ENCODE assay signal across 8 mouse cellular contexts in genomic region chr16:91547974-91548373, GRCm38 (mm10). TPM values are rescaled to one million over a fixed set of nuclear protein-coding genes. Genes with fewer than 3 reads are reported as not detected.
DNase-seq lines count a peak whose midpoint lies in the region; ATAC-seq lines count a peak whose summit lies in the region.

No protein-coding gene starts in this region.

- intact Hi-C loops in left cerebral cortex, postnatal 4 days (cut with DNase I) = no loop called here

- H3K4me2 ChIP-seq in kidney, embryonic 16.5 days (replicated peaks; ENCODE audit: low read depth, low read length) = peak overlapping the region; percentile 79
- peak overlapping the region; percentile 76 for H3K4me2 ChIP-seq in hindbrain, embryonic 16.5 days (ENCODE audit: low read length)
- H3K4me2 ChIP-seq in midbrain, embryonic 12.5 days (replicated peaks) = peak overlapping the region; percentile 93

- no peaks in the 10 kb centered on the region for H3K27me3 ChIP-seq in kidney, embryonic 16.5 days (ENCODE audit: insufficient read depth, low read length)
- H3K27me3 ChIP-seq in hindbrain, embryonic 16.5 days (replicated peaks; ENCODE audit: control insufficient read depth, insufficient read depth, low read length) = no peaks in the 10 kb centered on the region
- H3K27me3 ChIP-seq in midbrain, embryonic 12.5 days = peaks cover 19% of the 10 kb centered on the region

- peak overlapping the region; percentile 94 for H3K9ac ChIP-seq in kidney, embryonic 16.5 days (replicated peaks; ENCODE audit: low read length)
- H3K9ac ChIP-seq in hindbrain, embryonic 16.5 days (ENCODE audit: low read depth, low read length) = peak overlapping the region; percentile 98; the same call in 1 of the 2 replicates
- H3K9ac ChIP-seq in midbrain, embryonic 12.5 days (replicated peaks) = peak overlapping the region; percentile 98; the same call in 1 of the 2 replicates

- DNase-seq in kidney, postnatal 25 days = no peak
- DNase-seq in left cerebral cortex, postnatal 4 days = no peak
- no peak for DNase-seq in frontal cortex, postnatal 10 days (ENCODE audit: low spot score in 2 of 2)
- no peak for DNase-seq in adipocyte (ENCODE audit: low spot score)

- peak overlapping the region; percentile 81 for H3K4me3 ChIP-seq in kidney, embryonic 16.5 days (ENCODE audit: low read length)
- peak overlapping the region; percentile 93 for H3K4me3 ChIP-seq in hindbrain, embryonic 16.5 days (ENCODE audit: low read length)
- peak overlapping the region; percentile 92 for H3K4me3 ChIP-seq in midbrain, embryonic 12.5 days

- H3K36me3 ChIP-seq in kidney, embryonic 16.5 days (ENCODE audit: insufficient read depth, low read length) = no peaks in the 10 kb centered on the region
- H3K36me3 ChIP-seq in hindbrain, embryonic 16.5 days (ENCODE audit: control insufficient read depth, insufficient read depth, low read length) = no peaks in the 10 kb centered on the region
- H3K36me3 ChIP-seq in midbrain, embryonic 12.5 days = no peaks in the 10 kb centered on the region

- no peak for ATAC-seq in kidney, embryonic 16.5 days (ENCODE audit: low FRiP score, low TSS enrichment)
- 0 out of 2 replicates have a peak, but pooled peaks have one; percentile 8 for ATAC-seq in common myeloid progenitor, adult 5-6 weeks (replicated peaks; ENCODE audit: low read depth, poor library complexity, severe bottlenecking)
- ATAC-seq in hindbrain, embryonic 16.5 days = no peak
- ATAC-seq in midbrain, embryonic 12.5 days (ENCODE audit: low FRiP score, low read depth) = no peak

- H3K27ac ChIP-seq in kidney, embryonic 16.5 days (ENCODE audit: low read length) = no peak overlapping the region
- no peak overlapping the region for H3K27ac ChIP-seq in hindbrain, embryonic 16.5 days (ENCODE audit: low read depth, low read length)
- no peak overlapping the region for H3K27ac ChIP-seq in midbrain, embryonic 12.5 days (replicated peaks)

- H3K4me1 ChIP-seq in kidney, embryonic 16.5 days (ENCODE audit: insufficient read depth, low read length) = peaks cover 41% of the 10 kb centered on the region
- peaks cover 11% of the 10 kb centered on the region for H3K4me1 ChIP-seq in hindbrain, embryonic 16.5 days (ENCODE audit: control insufficient read depth, insufficient read depth, low read depth, low read length)
- peaks cover 28% of the 10 kb centered on the region for H3K4me1 ChIP-seq in midbrain, embryonic 12.5 days

- 27% methylated on average over 5 of the region's 5 CpGs for WGBS in kidney, embryonic 16.5 days
- WGBS in hindbrain, embryonic 16.5 days = 46% methylated on average over 5 of the region's 5 CpGs
- 71% methylated on average over 5 of the region's 5 CpGs for WGBS in midbrain, embryonic 12.5 days

- no peaks in the 10 kb centered on the region for H3K9me3 ChIP-seq in kidney, embryonic 16.5 days (ENCODE audit: low read length)
- no peaks in the 10 kb centered on the region for H3K9me3 ChIP-seq in hindbrain, embryonic 16.5 days (ENCODE audit: control insufficient read depth, low read length)
- H3K9me3 ChIP-seq in midbrain, embryonic 12.5 days = no peaks in the 10 kb centered on the region

RNA-seq across cellular contexts. Expression of gene Ifngr2, which starts 1.1 kb away (rescaled TPM):
- 52.1 and 52.7 TPM in 2 replicates for polyA plus RNA-seq in kidney, embryonic 16.5 days (2015; fragmentation: Nextera tagmentation; extraction: Ambion mirVana)
- 6.1 and 6.7 TPM in 2 replicates for total RNA-seq in common myeloid progenitor, adult 5-6 weeks (2017)
- polyA plus RNA-seq in hindbrain, embryonic 16.5 days (2015; fragmentation: Nextera tagmentation; extraction: Ambion mirVana) = 118 and 127 TPM in 2 replicates
- 41.0 and 43.4 TPM in 2 replicates for polyA plus RNA-seq in midbrain, embryonic 12.5 days (2016; fragmentation: Nextera tagmentation; extraction: Ambion mirVana)
- total RNA-seq in left cerebral cortex, postnatal 4 days (2021) = 10 to 100 TPM; 88.8 to 89.4 TPM

RNA-seq across cellular contexts. Expression of gene Tmem50b, which starts 49.6 kb away (rescaled TPM):
- 42.1 and 47.7 TPM in 2 replicates for polyA plus RNA-seq in kidney, embryonic 16.5 days (2015; fragmentation: Nextera tagmentation; extraction: Ambion mirVana)
- total RNA-seq in common myeloid progenitor, adult 5-6 weeks (2017) = 8.6 and 12.7 TPM in 2 replicates
- 114 and 131 TPM in 2 replicates for polyA plus RNA-seq in hindbrain, embryonic 16.5 days (2015; fragmentation: Nextera tagmentation; extraction: Ambion mirVana)
- polyA plus RNA-seq in midbrain, embryonic 12.5 days (2016; fragmentation: Nextera tagmentation; extraction: Ambion mirVana) = 42.6 and 43.6 TPM in 2 replicates
- total RNA-seq in left cerebral cortex, postnatal 4 days (2021) = 10 to 100 TPM; 76.3 to 77.4 TPM
